Mouse (Mus musculus) c-Kit-positive CD71-positive TER-119-negative erythroid progenitor cells, embryonic 14.5 days (primary cell): ENCODE data around the gene Kctd2.
"Not testable (repeated sequence)": the region's sequence is repeated elsewhere in the genome, so short reads cannot be mapped to it uniquely, and the experiment has no call there.

Experiments
- DNase-seq: peaks from one replicate; pipeline ENCODE4 v3.0.0-alpha.2; 2013; ENCODE audit warnings: low read depth

Gene Kctd2

GRCm38 (mm10) chr11:115419531-115420237 is at the start of gene Kctd2, which contains the start of gene Atp5h:
Kctd2 (plus strand) TSS chr11:115420128.
Atp5h (minus strand) TSS chr11:115419962.
- DNase-seq = peak; percentile 93

GRCm38 (mm10) chr11:115370368-115370767 is 49.6 kb upstream of the Kctd2 start:
- no peak for DNase-seq

- no peak for DNase-seq
Observed at GRCm38 (mm10) chr11:115371354-115371753, 48.6 kb upstream of the Kctd2 start.

GRCm38 (mm10) chr11:115372015-115372414 is 47.9 kb upstream of the Kctd2 start:
- no peak for DNase-seq

GRCm38 (mm10) chr11:115372737-115373136 is 47.2 kb upstream of the Kctd2 start:
- no peak for DNase-seq

GRCm38 (mm10) chr11:115373805-115374694 is 45.9 kb upstream of the Kctd2 start:
- DNase-seq = no peak

- no peak for DNase-seq
Observed at GRCm38 (mm10) chr11:115374695-115375425, 45.1 kb upstream of the Kctd2 start.

- no peak for DNase-seq
Observed at GRCm38 (mm10) chr11:115376722-115377121, 43.2 kb upstream of the Kctd2 start.

- DNase-seq = no peak
Observed at GRCm38 (mm10) chr11:115377254-115377653, 42.7 kb upstream of the Kctd2 start.

- no peak for DNase-seq
Observed at GRCm38 (mm10) chr11:115377854-115378253, 42.1 kb upstream of the Kctd2 start.

GRCm38 (mm10) chr11:115381276-115381675 is 38.7 kb upstream of the Kctd2 start:
- DNase-seq = no peak

- DNase-seq = no peak
Observed at GRCm38 (mm10) chr11:115381743-115382539, 38.0 kb upstream of the Kctd2 start, which contains the start of gene Cdr2l. Cdr2l (plus strand) TSS chr11:115381916.

GRCm38 (mm10) chr11:115382891-115383290 is 37.0 kb upstream of the Kctd2 start:
- no peak for DNase-seq

GRCm38 (mm10) chr11:115383701-115384474 is 36.0 kb upstream of the Kctd2 start:
- DNase-seq = no peak

- DNase-seq = no peak
Observed at GRCm38 (mm10) chr11:115384587-115384986, 35.3 kb upstream of the Kctd2 start.

GRCm38 (mm10) chr11:115386859-115387258 is 33.1 kb upstream of the Kctd2 start:
- not testable (repeated sequence) for DNase-seq

- no peak for DNase-seq
Observed at GRCm38 (mm10) chr11:115391358-115391757, 28.6 kb upstream of the Kctd2 start.

- no peak for DNase-seq
Observed at GRCm38 (mm10) chr11:115393721-115394325, 26.1 kb upstream of the Kctd2 start.

- DNase-seq = no peak
Observed at GRCm38 (mm10) chr11:115398085-115398484, 21.8 kb upstream of the Kctd2 start.

- no peak for DNase-seq
Observed at GRCm38 (mm10) chr11:115400126-115400525, 19.8 kb upstream of the Kctd2 start.
